Mouse (Mus musculus): ENCODE results near the gene Dennd4b.
"Not testable (repeated sequence)": the region's sequence is repeated elsewhere in the genome, so short reads cannot be mapped to it uniquely, and the experiment has no call there.

The Dennd4b gene

GRCm38 (mm10) chr3:90278211-90278610, 13.2 kb downstream of the Dennd4b start:
- DNase-seq (ENCODE audit: extremely low spot score, low spot score): no peak

GRCm38 (mm10) chr3:90279216-90279615, 14.2 kb downstream of the Dennd4b start:
- no peak for DNase-seq (ENCODE audit: extremely low spot score, low spot score)

GRCm38 (mm10) chr3:90279743-90280142, 14.8 kb downstream of the Dennd4b start:
- no peak for DNase-seq (ENCODE audit: extremely low spot score, low spot score)

- DNase-seq (ENCODE audit: extremely low spot score, low spot score): no peak
Observed at GRCm38 (mm10) chr3:90280708-90281107, 15.7 kb downstream of the Dennd4b start.

GRCm38 (mm10) chr3:90284150-90284549, 19.2 kb downstream of the Dennd4b start:
- no peak for DNase-seq (ENCODE audit: extremely low spot score, low spot score)

DNA sequence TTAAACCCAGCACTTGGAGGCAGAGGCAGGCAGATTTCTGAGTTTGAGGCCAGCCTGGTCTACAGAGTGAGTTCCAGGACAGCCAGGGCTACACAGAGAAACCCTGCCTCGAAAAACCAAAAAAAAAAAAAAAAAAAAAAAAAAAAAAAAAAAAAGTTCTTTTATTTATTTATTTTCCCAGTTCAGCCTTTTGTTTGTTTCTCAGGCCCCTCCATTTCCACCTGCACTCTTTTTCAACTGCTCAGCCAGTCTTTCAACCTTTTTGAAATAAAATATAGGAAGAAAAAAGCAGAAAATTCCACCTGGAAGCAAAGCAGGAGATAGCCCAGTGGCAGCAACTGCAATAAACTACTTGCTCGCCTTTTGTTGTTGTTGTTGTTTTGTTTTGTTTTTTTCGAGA, 24.4 kb downstream of the Dennd4b start:
- DNase-seq (ENCODE audit: extremely low spot score, low spot score): not testable (repeated sequence)

GRCm38 (mm10) chr3:90290602-90291001, 25.6 kb downstream of the Dennd4b start:
- DNase-seq (ENCODE audit: extremely low spot score, low spot score): no peak

- no peak for DNase-seq (ENCODE audit: extremely low spot score, low spot score)
Observed at GRCm38 (mm10) chr3:90291982-90292344, 27.0 kb downstream of the Dennd4b start.

DNA sequence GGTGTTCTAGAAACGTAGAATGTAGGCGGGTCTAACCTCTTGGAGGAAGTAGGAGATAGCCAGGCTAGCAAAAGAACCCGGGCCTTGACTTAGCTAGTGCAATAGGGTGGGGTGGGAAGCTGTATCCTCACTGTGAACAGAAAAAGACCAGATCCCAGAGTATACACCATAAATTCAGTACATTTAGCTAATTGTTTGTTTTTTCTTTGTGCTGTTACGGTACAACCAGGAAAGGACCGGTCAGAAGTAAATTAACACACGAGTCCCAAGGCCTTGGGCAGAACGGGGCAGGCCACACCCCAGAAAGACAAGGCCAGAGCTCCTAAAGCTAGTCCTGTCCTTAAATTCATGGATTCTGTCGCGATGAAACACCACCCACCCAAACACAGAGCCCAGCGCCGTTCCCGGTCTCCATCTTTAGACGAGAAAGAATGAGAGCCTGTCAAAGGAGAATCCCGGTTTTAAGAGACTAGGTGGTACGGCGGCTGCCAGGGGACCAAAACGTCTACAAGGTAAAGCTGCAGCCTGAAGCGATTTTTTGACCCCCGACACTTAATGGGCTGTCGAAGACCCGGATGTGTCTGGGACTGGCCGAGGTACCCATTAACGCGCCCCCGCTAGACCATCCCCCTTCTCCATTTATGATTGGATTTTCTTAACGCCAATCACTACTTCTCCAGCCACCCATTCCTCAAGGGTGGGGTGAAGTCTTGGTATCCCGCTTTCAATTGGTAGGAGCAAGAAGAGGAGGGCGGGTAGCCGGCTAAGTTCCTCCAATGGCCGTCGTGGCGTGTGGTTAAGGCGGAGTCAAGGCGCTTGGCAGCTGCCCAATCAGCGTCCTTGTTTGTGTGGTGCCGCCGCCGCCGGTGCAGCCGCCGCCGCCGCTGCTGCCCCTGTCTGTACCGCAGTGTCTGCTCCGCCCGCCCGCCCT, 27.6 kb downstream of the Dennd4b start, which contains the start of gene Gatad2b:
Gene Gatad2b (plus strand): TSS at position 834 of the 931 bp plus-strand sequence.
- DNase-seq (ENCODE audit: extremely low spot score, low spot score): peak; percentile 100

DNA sequence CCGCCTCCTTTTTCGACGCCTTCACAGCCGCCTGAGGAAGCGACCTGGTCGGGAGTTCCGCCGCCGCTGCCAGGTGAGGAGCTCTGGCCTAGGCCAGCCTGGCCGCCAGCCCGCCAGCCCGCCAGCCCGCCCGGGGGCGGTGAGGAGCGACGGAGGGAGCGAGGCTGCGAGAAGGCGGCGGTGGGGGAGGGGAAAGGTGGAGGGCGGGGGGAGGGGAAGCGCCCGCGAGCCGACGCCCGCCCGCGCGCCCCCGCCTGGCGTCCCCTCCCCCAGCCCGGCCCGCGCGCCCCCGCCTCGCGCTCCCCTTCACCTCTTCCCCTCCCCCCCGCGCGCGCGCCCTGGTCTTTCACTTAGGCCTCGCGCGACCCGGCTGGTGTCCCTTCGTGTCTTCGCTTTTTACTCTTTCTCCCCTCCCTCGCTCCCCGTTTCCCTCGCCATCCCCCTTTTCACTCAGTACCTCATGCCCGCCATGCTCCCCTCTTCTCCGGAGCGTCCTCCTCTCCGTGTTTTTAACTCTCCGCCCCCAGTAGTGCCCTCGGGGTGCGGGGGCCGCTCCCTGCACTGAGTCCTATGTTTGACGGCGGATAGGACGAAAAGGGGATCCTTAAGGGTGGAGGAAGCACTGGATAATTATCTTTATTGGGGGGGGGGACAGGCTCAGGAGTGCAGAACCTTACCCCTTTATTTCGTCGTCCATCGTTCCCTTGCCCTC, 28.5 kb downstream of the Dennd4b start:
- DNase-seq (ENCODE audit: extremely low spot score, low spot score): peak; percentile 87

- DNase-seq (ENCODE audit: extremely low spot score, low spot score): peak; percentile 37
Observed at GRCm38 (mm10) chr3:90294064-90294440, 29.1 kb downstream of the Dennd4b start.

GRCm38 (mm10) chr3:90294651-90295050, 29.7 kb downstream of the Dennd4b start:
- DNase-seq (ENCODE audit: extremely low spot score, low spot score): no peak

DNA sequence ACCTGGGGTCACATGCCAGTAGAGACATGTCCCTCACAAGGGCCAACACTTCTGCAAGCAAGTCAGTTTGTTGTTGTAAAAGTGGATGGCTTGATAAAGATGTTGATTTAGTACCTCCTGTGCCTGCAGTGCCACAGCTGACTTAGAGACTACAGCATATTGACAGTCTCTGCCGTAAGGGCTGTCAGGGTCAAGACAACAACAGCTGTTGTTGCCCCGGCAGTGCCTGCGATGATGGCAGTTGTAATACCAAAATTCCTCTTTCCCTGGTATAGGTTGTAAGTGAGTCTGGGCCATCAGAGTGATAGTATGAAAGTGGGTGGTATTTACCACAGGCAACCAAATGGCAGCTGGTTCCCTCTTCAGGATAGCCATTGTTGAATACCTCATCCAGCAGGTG, 40.8 kb downstream of the Dennd4b start:
- no peak for DNase-seq (ENCODE audit: extremely low spot score, low spot score)

GRCm38 (mm10) chr3:90309589-90309988, 44.6 kb downstream of the Dennd4b start:
- no peak for DNase-seq (ENCODE audit: extremely low spot score, low spot score)

- no peak for DNase-seq (ENCODE audit: extremely low spot score, low spot score)
Observed at GRCm38 (mm10) chr3:90313367-90313766, 48.4 kb downstream of the Dennd4b start.

- DNase-seq (ENCODE audit: extremely low spot score, low spot score): no peak
Observed at GRCm38 (mm10) chr3:90314241-90314640, 49.3 kb downstream of the Dennd4b start.

DNA sequence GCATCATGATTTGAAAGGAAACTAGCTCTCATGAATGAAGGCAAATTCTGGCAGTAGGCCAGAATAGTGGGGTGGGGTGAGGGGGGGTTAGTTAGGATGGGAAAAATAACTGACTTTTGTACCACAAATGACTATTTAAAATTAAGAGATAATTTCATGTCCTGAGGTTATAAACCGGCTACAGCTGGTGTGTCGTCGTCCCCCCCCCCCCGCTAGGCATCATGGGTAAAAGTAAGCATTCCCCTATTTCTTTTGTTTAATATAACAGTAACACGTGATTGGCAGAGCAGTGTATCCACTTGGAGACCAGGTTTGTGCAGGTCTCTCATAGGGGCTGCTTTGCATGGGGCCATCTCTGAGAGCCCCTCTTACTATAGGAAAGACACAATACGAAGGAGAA, 57.3 kb downstream of the Dennd4b start:
- DNase-seq (ENCODE audit: extremely low spot score, low spot score): no peak

DNA sequence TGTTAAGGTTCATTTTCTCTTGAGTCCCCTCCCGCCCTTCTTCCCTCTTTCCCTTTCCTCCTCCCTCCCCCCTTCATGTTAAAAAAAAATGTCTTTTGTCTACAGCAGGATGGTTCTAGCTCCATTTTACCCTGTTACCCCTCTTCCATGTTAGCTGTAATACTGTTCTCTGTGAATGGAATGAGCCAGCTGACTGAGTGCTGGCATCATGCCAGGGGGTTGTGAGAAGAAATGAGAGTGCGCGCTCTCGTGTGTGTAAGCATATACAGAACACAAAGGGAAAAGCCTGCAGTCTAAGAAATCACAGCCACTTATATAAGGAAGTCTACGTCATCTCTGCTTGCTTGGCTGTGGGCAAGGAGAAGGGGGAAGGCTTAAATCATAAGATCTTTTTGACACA, 58.1 kb downstream of the Dennd4b start:
- DNase-seq (ENCODE audit: extremely low spot score, low spot score): no peak
